Mouse (Mus musculus) ES-E14 (cell line): ENCODE measurements around the gene Cotl1. TPM values are rescaled to one million over a fixed set of nuclear protein-coding genes. Genes with fewer than 3 reads are reported as not detected.

Experiments used
- DNase-seq: peaks from one replicate; pipeline ENCODE4 v3.0.0-alpha.2; 2013; ENCODE audit warnings: low read depth, low spot score
- H3K27ac ChIP-seq: 2 replicates; pipeline ENCODE4 v1.5.1; 2012; ENCODE audit warnings: low read depth, mild to moderate bottlenecking, low read length, moderate library complexity, mixed read lengths; ENCODE audit not compliant: poor library complexity, insufficient read depth, severe bottlenecking
- H3K36me3 ChIP-seq: 2 replicates; pipeline ENCODE4 v1.6.1; 2012; ENCODE audit warnings: mild to moderate bottlenecking, low read length, moderate library complexity, mixed read lengths; ENCODE audit not compliant: control insufficient read depth, poor library complexity, insufficient read depth, severe bottlenecking
- H3K4me1 ChIP-seq, 2 experiments: fragments of 150-350 bp in 1 of 2; sonication (generic) in 1 of 2; 2 replicates each; pipeline ENCODE4 v1.6.1; 2012; ENCODE audit warnings: low read length in 2 of 2, mild to moderate bottlenecking in 1 of 2, mixed read lengths in 1 of 2; ENCODE audit not compliant: control insufficient read depth in 2 of 2, insufficient read depth in 2 of 2, poor library complexity in 1 of 2
- H3K4me3 ChIP-seq, 2 experiments: fragments of 150-350 bp in 1 of 2; sonication (generic) in 1 of 2; 2 replicates each; pipeline ENCODE4 v1.5.1; 2012; ENCODE audit warnings: low read length in 2 of 2, low read depth in 1 of 2, mild to moderate bottlenecking in 1 of 2, mixed read lengths in 1 of 2; ENCODE audit not compliant: insufficient read depth in 1 of 2, poor library complexity in 1 of 2, severe bottlenecking in 1 of 2
- H3K9ac ChIP-seq: 2 replicates; pipeline ENCODE4 v1.6.1; 2012; ENCODE audit warnings: low read depth, mild to moderate bottlenecking, low read length, mixed read lengths; ENCODE audit not compliant: poor library complexity, insufficient read depth, severe bottlenecking
- H3K9me3 ChIP-seq: fragments of 150-350 bp; sonication (generic); 2 replicates; pipeline ENCODE4 v1.6.1; 2012; ENCODE audit warnings: low read depth, mild to moderate bottlenecking, low read length; ENCODE audit not compliant: control insufficient read depth, insufficient read depth
- CHD2 ChIP-seq: IDR thresholded peaks from 2 replicates; pipeline ENCODE4 v1.6.1; 2014; ENCODE audit warnings: mild to moderate bottlenecking, low read depth, low read length, inconsistent platforms
- HCFC1 ChIP-seq: IDR thresholded peaks from 2 replicates; pipeline ENCODE4 v1.6.1; 2012; ENCODE audit warnings: low read length, inconsistent platforms, borderline replicate concordance; ENCODE audit not compliant: insufficient read depth
- MAFK ChIP-seq: IDR thresholded peaks from 2 replicates; pipeline ENCODE4 v1.6.1; 2014; ENCODE audit warnings: mild to moderate bottlenecking, low read depth, low read length, inconsistent platforms; ENCODE audit not compliant: insufficient read depth
- ZC3H11A ChIP-seq: IDR thresholded peaks from 2 replicates; pipeline ENCODE4 v1.6.1; 2012; ENCODE audit warnings: low read depth, mild to moderate bottlenecking, inconsistent platforms, low read length, borderline replicate concordance
- ZNF384 ChIP-seq: IDR thresholded peaks from 2 replicates; pipeline ENCODE4 v1.6.1; 2012; ENCODE audit warnings: low read depth, low read length, inconsistent platforms
- in situ Hi-C, 2 experiments: fragments of 600-800 bp; cut with MboI; formaldehyde crosslinking; loops; one replicate each; pipeline ENCODE4 v1.15.1; 2025; ENCODE audit warnings: low sequenced_read_pairs in 2 of 2, inconsistent platforms in 1 of 2; ENCODE audit not compliant: unreplicated experiment in 2 of 2
- total RNA-seq: library from RNA; depleted of rRNA; stranded (reverse); fragments of 300-350 nt; gene quantifications from 2 replicates; pipeline ENCODE4 v1.2.3, GENCODE M21; 2012

Cotl1 gene
- total RNA-seq, 1 experiment, result 73.3 TPM

DNA sequence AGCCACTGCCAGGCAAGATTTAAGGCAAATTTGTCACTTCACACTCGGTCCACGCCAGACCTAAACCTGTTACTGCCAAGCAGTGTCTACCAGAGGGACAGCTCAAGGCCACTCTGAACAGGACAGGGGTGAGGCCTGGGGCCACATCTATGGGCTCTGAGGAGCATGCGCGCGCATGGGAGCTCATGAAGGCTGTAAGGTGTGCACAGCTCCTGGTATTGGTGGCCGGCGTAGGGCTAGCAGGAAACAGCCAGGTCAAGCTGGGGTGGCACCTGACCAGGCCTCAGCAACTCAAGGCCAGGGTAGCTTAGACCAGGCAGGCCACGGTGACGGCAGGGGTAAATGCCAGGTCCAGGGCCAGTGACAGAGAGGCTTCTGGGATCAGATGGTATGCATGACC lies 30.7 kb downstream of the Cotl1 start:
- Histone ChIP-seq H3K4me3 (no peak overlapping the region), H3K27ac (no peak overlapping the region)
- TF ChIP-seq HCFC1 (no peak), MAFK (no peak), CHD2 (no peak), ZNF384 (no peak)

DNA sequence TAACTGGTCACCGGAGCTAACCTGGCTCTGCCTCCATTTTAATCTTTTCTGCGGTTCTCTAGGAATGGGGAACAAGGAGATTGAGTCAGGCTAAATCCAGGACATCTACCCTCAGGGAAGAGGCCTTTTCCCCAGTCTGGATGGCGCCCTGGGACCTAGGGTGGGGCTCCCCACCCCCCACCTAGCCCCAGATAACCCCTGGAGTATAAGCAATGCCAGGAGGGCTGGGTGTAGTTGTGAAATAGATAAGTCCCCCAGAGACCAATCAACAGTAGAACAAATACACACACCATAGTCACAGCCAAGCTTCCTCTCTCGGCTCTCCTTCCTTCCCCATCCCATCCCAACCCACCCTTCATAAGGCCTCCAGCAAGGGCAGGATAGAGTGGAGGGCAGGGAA lies 32.7 kb downstream of the Cotl1 start:
- Histone ChIP-seq H3K4me3 (no peak overlapping the region), H3K4me1 (peaks cover 0 to 15% of the 10 kb centered on the region in 2 experiments; a peak in 2 of 4 replicates), H3K9me3 (peaks cover 2% of the 10 kb centered on the region; the same call in 1 of the 2 replicates), H3K9ac (no peak overlapping the region), H3K27ac (no peak overlapping the region), H3K36me3 (0 out of 2 replicates have a peak, but pooled peaks cover 3% of the 10 kb centered on the region)
- no peak for DNase-seq
- in situ Hi-C loops, result no loop called here
- no peak for TF ChIP-seq MAFK
- TF ChIP-seq HCFC1, result no peak
- TF ChIP-seq CHD2, result no peak
- TF ChIP-seq ZC3H11A, result no peak
- TF ChIP-seq ZNF384, result no peak

More for the DNA sequence above, 30.7 kb downstream of the Cotl1 start:
- Histone ChIP-seq H3K36me3 (0 out of 2 replicates have a peak, but pooled peaks cover 3% of the 10 kb centered on the region), H3K9ac (no peak overlapping the region), H3K4me1 (peaks cover 4 to 24% of the 10 kb centered on the region in 2 experiments; a peak in 2 of 4 replicates), H3K9me3 (no peaks in the 10 kb centered on the region)
- no peak for DNase-seq
- in situ Hi-C loops, result no loop called here

DNA sequence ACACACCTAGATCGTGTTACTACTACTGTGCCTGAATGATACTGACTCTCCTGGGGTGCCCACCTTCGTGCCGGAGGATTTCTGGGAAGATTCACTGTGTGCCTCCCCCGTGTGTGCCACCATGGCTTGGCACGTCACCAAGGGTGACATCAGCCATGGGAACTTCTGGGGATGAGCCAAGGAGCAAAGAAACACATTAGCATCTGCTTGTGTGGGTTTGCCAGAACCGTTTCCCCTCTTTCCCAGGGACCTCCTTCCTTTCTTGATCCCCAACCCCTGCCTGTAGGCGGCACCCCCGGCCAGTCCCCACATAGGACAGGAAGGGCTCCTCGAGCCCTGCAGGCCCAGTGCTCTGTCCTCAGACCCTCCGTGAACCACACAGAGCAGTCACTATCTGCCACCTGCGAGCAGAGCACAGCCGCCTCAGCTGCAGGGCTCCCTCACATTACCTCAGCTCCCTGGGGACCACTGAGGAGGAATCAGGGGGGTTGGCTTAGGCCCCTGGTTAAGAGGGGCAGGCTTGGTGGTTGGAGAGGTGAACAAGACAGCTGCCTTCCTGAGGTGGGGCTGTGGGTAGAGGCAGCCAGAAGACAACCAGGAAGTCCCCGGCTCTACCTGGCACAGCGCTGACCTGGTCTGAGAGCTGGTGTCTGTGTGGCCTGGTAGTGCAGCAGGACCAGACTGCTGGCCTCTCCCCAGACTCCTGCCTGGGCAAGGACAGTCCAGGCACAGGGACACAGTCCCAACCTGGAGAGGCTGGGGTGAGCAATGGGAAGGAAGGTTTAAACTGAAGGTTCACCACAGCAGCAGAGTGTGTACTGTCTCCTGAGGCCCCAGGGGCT lies 33.7 kb downstream of the Cotl1 start:
- Histone ChIP-seq H3K9me3 (peaks cover 2% of the 10 kb centered on the region; the same call in 1 of the 2 replicates), H3K9ac (no peak overlapping the region), H3K4me1 (peaks cover 0 to 13% of the 10 kb centered on the region in 2 experiments; a peak in 2 of 4 replicates), H3K36me3 (0 out of 2 replicates have a peak, but pooled peaks cover 3% of the 10 kb centered on the region), H3K4me3 (no peak overlapping the region), H3K27ac (no peak overlapping the region)
- TF ChIP-seq MAFK (no peak), ZNF384 (no peak), CHD2 (no peak), HCFC1 (no peak), ZC3H11A (no peak)
- no peak for DNase-seq
- in situ Hi-C loops, result no loop called here

DNA sequence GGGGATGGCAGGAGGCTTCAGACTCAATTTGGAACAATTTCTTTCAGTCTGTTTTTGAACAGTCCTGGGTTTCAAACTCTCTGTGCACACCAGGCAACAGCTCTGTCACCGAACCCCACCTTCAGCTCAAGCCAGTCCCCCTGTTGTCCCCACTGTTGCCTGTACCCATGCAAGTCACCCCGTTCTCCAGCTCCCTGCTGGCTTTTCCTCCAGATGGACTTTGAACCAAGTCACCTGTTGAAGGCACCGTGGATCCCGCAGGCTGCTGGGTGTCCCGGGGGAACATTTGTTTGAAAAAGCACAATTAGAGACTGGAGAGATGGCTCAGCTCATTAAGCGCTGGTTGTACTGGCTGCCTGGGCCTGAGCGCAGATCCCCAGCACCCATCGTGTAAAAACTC lies 35.1 kb downstream of the Cotl1 start:
- Histone ChIP-seq H3K4me3 (no peak overlapping the region), H3K9ac (no peak overlapping the region), H3K9me3 (peaks cover 2% of the 10 kb centered on the region; the same call in 1 of the 2 replicates), H3K36me3 (0 out of 2 replicates have a peak, but pooled peaks cover 3% of the 10 kb centered on the region), H3K27ac (no peak overlapping the region), H3K4me1 (peaks cover 0 to 7% of the 10 kb centered on the region in 2 experiments; a peak in 2 of 4 replicates)
- TF ChIP-seq MAFK, result no peak
- TF ChIP-seq CHD2, result no peak
- no peak for TF ChIP-seq ZC3H11A
- no peak for TF ChIP-seq HCFC1
- TF ChIP-seq ZNF384, result no peak
- no peak for DNase-seq
- in situ Hi-C loops, result no loop called here
